Mouse (Mus musculus): Measurements from ENCODE around the gene Vmn2r57. TPM values are rescaled to one million over a fixed set of nuclear protein-coding genes. Genes with fewer than 3 reads are reported as not detected.

Vmn2r57 gene
- polyA plus RNA-seq (2012; rRNA removed) = 0.06 and 0.21 TPM in 2 replicates

DNA sequence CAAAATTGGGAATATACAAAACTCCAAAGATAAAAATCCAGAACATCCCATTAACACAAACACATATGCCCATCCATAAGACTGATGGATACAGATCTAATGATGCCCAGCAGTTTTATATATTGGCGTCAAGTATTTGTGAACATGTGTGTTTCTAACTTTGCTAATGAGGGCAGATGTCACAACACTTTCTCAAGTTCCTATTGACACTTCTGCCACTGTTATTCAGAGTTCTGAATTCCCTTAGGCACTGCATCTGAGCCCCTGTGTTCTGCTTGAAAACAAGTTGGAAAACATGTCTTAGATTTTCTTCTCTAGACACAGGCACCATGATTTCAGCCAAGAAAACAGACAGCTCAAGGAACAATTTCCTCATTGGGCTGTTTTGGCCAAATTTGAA lies at the start of gene Vmn2r57:
TSS of gene Vmn2r57 (minus strand) at position 101 of the 400 bp plus-strand sequence.

DNA sequence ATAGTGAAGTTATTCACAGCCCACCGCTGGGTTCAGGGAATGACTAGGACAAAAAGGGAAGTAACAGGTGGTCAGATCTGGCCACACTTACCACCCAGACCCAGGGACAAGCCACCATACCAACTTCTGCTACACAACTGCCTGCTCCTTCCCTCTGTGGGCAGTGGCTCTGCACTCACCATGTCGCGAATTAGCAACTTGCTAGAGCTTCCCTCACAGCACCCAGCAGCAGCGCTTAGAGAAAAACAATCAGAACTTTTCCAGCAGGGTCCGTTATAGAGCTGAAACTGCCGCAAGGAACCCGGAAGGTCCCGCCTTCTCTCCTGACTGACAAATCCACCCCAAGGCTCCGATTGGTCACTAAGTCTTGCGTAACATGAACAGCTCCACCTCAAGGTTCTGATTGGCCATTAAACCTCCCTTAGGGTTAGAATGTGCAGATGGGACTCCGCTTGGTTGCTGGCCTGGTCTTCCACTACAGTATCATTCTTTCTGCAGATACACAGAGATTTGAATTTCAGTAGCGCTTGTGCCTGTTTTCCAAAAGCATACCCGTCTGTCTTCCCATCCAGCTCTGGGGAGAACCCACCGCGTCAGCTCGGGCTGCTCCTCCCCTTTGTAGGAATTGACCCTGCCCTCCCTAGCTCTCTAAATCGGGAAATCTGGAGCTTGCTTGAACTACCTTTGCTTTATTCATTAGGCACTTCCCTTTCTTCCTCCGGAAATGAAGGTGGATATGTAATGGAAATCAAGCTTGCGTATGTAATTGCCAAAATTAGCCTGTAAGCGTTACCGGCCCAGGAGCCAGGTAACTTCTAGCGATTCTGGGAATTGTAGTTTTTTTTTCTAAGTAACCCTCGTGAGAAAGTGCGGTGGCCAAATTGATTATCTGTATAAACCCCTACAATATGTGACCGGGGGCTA lies 55.2 kb downstream of the Vmn2r57 start, which contains the start of gene AI987944:
TSS of gene AI987944 (minus strand) at position 332 of the 924 bp plus-strand sequence.

Other genes starting within 250 kb of the Vmn2r57 start
- 6.2 and 8.1 TPM in 2 replicates for gene AI987944, start 55.3 kb downstream of the Vmn2r57 start, polyA plus RNA-seq (2012; rRNA removed)
- 0.04 and 0.22 TPM in 2 replicates for gene Gm20449, start 50.7 kb upstream of the Vmn2r57 start, polyA plus RNA-seq (2012; rRNA removed)
- 5.3 and 11.7 TPM in 2 replicates for gene AW146154, start 51.2 kb upstream of the Vmn2r57 start, polyA plus RNA-seq (2012; rRNA removed)
- gene Gm6871, start 125.0 kb upstream of the Vmn2r57 start, polyA plus RNA-seq (2012; rRNA removed) = 0.05 TPM in 1 of 2 replicates, not detected in the other
- 13.0 and 16.4 TPM in 2 replicates for gene 2610021A01Rik, start 150.5 kb upstream of the Vmn2r57 start, polyA plus RNA-seq (2012; rRNA removed)
- gene Zfp788, start 184.5 kb upstream of the Vmn2r57 start, polyA plus RNA-seq (2012; rRNA removed) = 10.6 and 18.0 TPM in 2 replicates